Mouse (Mus musculus) heart, postnatal 25 days (tissue): ENCODE measurements around the gene Aph1c. TPM values are rescaled to one million over a fixed set of nuclear protein-coding genes. Genes with fewer than 3 reads are reported as not detected.

ENCODE experiments used
- total RNA-seq, 2 experiments: library from RNA; stranded (reverse); gene quantifications; 2 replicates each; pipeline ENCODE4 v1.2.3; 2021

The Aph1c gene
- total RNA-seq, 2 experiments from 2014 or later = 0.89 to 2.0 TPM

Other genes with a start within 250 kb of the Aph1c start
- 10 to 100 TPM; 19.0 to 24.4 TPM for gene Usp3, start 241.6 kb downstream of the Aph1c start, total RNA-seq
- not detected for gene Car12, start 121.0 kb downstream of the Aph1c start, total RNA-seq
- gene Aph1b, start 39.2 kb downstream of the Aph1c start, total RNA-seq = 1 to 10 TPM; 5.6 to 6.4 TPM
- under 1 TPM in 1 of 2 experiments, not detected in 1; 0.11 TPM for gene Gm10647, start 37.7 kb downstream of the Aph1c start, total RNA-seq
- gene Rab8b, start 85.0 kb upstream of the Aph1c start, total RNA-seq = 1 to 10 TPM; 8.9 to 9.9 TPM
- gene Rps27l, start 111.4 kb upstream of the Aph1c start, total RNA-seq = 100 to 1,000 TPM; 180 to 195 TPM
- gene Lactb, start 140.8 kb upstream of the Aph1c start, total RNA-seq = 10 to 100 TPM; 21.2 to 22.5 TPM
- over 10,000 TPM; 12,975 to 13,062 TPM for gene Tpm1, start 214.7 kb upstream of the Aph1c start, total RNA-seq